Mouse (Mus musculus): ENCODE results near the gene Ttll5. TPM values are rescaled to one million over a fixed set of nuclear protein-coding genes. Genes with fewer than 3 reads are reported as not detected.

Gene Ttll5
- total and polyA plus RNA-seq, 3 experiments: 17.9 to 59.1 (median 40.6) TPM

- Histone ChIP-seq H3K36me3 (replicated peaks) (peaks cover 56% of the 10 kb centered on the region), H3K27me3 (ENCODE audit: insufficient read depth, low read length) (no peaks in the 10 kb centered on the region), H3K9me3 (replicated peaks) (no peaks in the 10 kb centered on the region), H3K4me3 (ENCODE audit: low read depth, low read length) (no peak overlapping the region), H3K4me1 (ENCODE audit: insufficient read depth, low read depth, low read length) (no peaks in the 10 kb centered on the region)
- TF ChIP-seq POLR2AphosphoS5 (IDR thresholded peaks at IDR 0.05; ENCODE audit: insufficient replicate concordance, low read depth, low read length) (no peak), CTCF (IDR thresholded peaks at IDR 0.05; ENCODE audit: low read depth, low read length) (no peak), TAL1 (conservative IDR thresholded peaks at IDR 0.05; ENCODE audit: low read depth, low read length) (no peak), GATA1 (IDR thresholded peaks at IDR 0.05; ENCODE audit: borderline replicate concordance, low read length) (no peak), GATA2 (IDR thresholded peaks at IDR 0.05; ENCODE audit: borderline replicate concordance, low read depth, low read length) (no peak)
- ATAC-seq (ENCODE audit: extremely low read depth, insufficient number of reproducible peaks, low FRiP score, poor library complexity, severe bottlenecking): no peak
- DNase-seq (ENCODE audit: low spot score): no peak
These were observed 112.9 kb downstream of the Ttll5 start for GRCm38 (mm10) chr12:85937384-85937783.

GRCm38 (mm10) chr12:85943456-85943855, 119.0 kb downstream of the Ttll5 start:
- no peak for TF ChIP-seq POLR2AphosphoS5 (IDR thresholded peaks at IDR 0.05; ENCODE audit: insufficient replicate concordance, low read depth, low read length)
- no peak for TF ChIP-seq GATA2 (IDR thresholded peaks at IDR 0.05; ENCODE audit: borderline replicate concordance, low read depth, low read length)
- TF ChIP-seq CTCF (IDR thresholded peaks at IDR 0.05; ENCODE audit: low read depth, low read length): no peak
- TF ChIP-seq TAL1 (conservative IDR thresholded peaks at IDR 0.05; ENCODE audit: low read depth, low read length): no peak
- no peak for TF ChIP-seq GATA1 (IDR thresholded peaks at IDR 0.05; ENCODE audit: borderline replicate concordance, low read length)
- H3K36me3 ChIP-seq (replicated peaks): peaks cover 75% of the 10 kb centered on the region
- ATAC-seq (ENCODE audit: extremely low read depth, insufficient number of reproducible peaks, low FRiP score, poor library complexity, severe bottlenecking) (no peak), DNase-seq (ENCODE audit: low spot score) (no peak)
- no peaks in the 10 kb centered on the region for H3K4me1 ChIP-seq (ENCODE audit: insufficient read depth, low read depth, low read length)
- H3K9me3 ChIP-seq (replicated peaks): no peaks in the 10 kb centered on the region
- no peak overlapping the region for H3K4me3 ChIP-seq (ENCODE audit: low read depth, low read length)
- H3K27me3 ChIP-seq (ENCODE audit: insufficient read depth, low read length): no peaks in the 10 kb centered on the region

- H3K9me3 ChIP-seq (replicated peaks): no peaks in the 10 kb centered on the region
- H3K4me3 ChIP-seq (ENCODE audit: low read depth, low read length): no peak overlapping the region
- H3K36me3 ChIP-seq (replicated peaks): peaks cover 76% of the 10 kb centered on the region
- no peaks in the 10 kb centered on the region for H3K4me1 ChIP-seq (ENCODE audit: insufficient read depth, low read depth, low read length)
- DNase-seq (ENCODE audit: low spot score) (no peak), ATAC-seq (ENCODE audit: extremely low read depth, insufficient number of reproducible peaks, low FRiP score, poor library complexity, severe bottlenecking) (no peak)
- no peaks in the 10 kb centered on the region for H3K27me3 ChIP-seq (ENCODE audit: insufficient read depth, low read length)
- TF ChIP-seq CTCF (IDR thresholded peaks at IDR 0.05; ENCODE audit: low read depth, low read length) (no peak), GATA1 (IDR thresholded peaks at IDR 0.05; ENCODE audit: borderline replicate concordance, low read length) (no peak), TAL1 (conservative IDR thresholded peaks at IDR 0.05; ENCODE audit: low read depth, low read length) (no peak)
These were observed 120.0 kb downstream of the Ttll5 start for GRCm38 (mm10) chr12:85944419-85944818.

GRCm38 (mm10) chr12:85947161-85947560, 122.7 kb downstream of the Ttll5 start:
- no peak for DNase-seq (ENCODE audit: low spot score)
- Histone ChIP-seq H3K27me3 (ENCODE audit: insufficient read depth, low read length) (no peaks in the 10 kb centered on the region), H3K9me3 (replicated peaks) (no peaks in the 10 kb centered on the region), H3K36me3 (replicated peaks) (peaks cover 83% of the 10 kb centered on the region), H3K4me1 (ENCODE audit: insufficient read depth, low read depth, low read length) (no peaks in the 10 kb centered on the region), H3K4me3 (ENCODE audit: low read depth, low read length) (no peak overlapping the region)
- no peak for ATAC-seq (ENCODE audit: extremely low read depth, insufficient number of reproducible peaks, low FRiP score, poor library complexity, severe bottlenecking)
- TF ChIP-seq GATA1 (IDR thresholded peaks at IDR 0.05; ENCODE audit: borderline replicate concordance, low read length) (no peak), TAL1 (conservative IDR thresholded peaks at IDR 0.05; ENCODE audit: low read depth, low read length) (no peak), GATA2 (IDR thresholded peaks at IDR 0.05; ENCODE audit: borderline replicate concordance, low read depth, low read length) (no peak), CTCF (IDR thresholded peaks at IDR 0.05; ENCODE audit: low read depth, low read length) (no peak), POLR2AphosphoS5 (IDR thresholded peaks at IDR 0.05; ENCODE audit: insufficient replicate concordance, low read depth, low read length) (no peak)

GRCm38 (mm10) chr12:85949667-85950066, 125.2 kb downstream of the Ttll5 start:
- ATAC-seq (ENCODE audit: extremely low read depth, insufficient number of reproducible peaks, low FRiP score, poor library complexity, severe bottlenecking) (no peak), DNase-seq (ENCODE audit: low spot score) (no peak)
- Histone ChIP-seq H3K4me1 (ENCODE audit: insufficient read depth, low read depth, low read length) (no peaks in the 10 kb centered on the region), H3K4me3 (ENCODE audit: low read depth, low read length) (no peak overlapping the region), H3K36me3 (replicated peaks) (peaks cover 84% of the 10 kb centered on the region), H3K9me3 (replicated peaks) (no peaks in the 10 kb centered on the region), H3K27me3 (ENCODE audit: insufficient read depth, low read length) (no peaks in the 10 kb centered on the region)
- no peak for TF ChIP-seq GATA2 (IDR thresholded peaks at IDR 0.05; ENCODE audit: borderline replicate concordance, low read depth, low read length)
- TF ChIP-seq POLR2AphosphoS5 (IDR thresholded peaks at IDR 0.05; ENCODE audit: insufficient replicate concordance, low read depth, low read length): no peak
- TF ChIP-seq TAL1 (conservative IDR thresholded peaks at IDR 0.05; ENCODE audit: low read depth, low read length): no peak
- no peak for TF ChIP-seq GATA1 (IDR thresholded peaks at IDR 0.05; ENCODE audit: borderline replicate concordance, low read length)

- peaks cover 83% of the 10 kb centered on the region for H3K36me3 ChIP-seq (replicated peaks)
- H3K4me3 ChIP-seq (ENCODE audit: low read depth, low read length): no peak overlapping the region
- TF ChIP-seq GATA1 (IDR thresholded peaks at IDR 0.05; ENCODE audit: borderline replicate concordance, low read length) (no peak), TAL1 (conservative IDR thresholded peaks at IDR 0.05; ENCODE audit: low read depth, low read length) (no peak), CTCF (IDR thresholded peaks at IDR 0.05; ENCODE audit: low read depth, low read length) (no peak), POLR2AphosphoS5 (IDR thresholded peaks at IDR 0.05; ENCODE audit: insufficient replicate concordance, low read depth, low read length) (no peak), GATA2 (IDR thresholded peaks at IDR 0.05; ENCODE audit: borderline replicate concordance, low read depth, low read length) (no peak)
- H3K9me3 ChIP-seq (replicated peaks): no peaks in the 10 kb centered on the region
- no peak for ATAC-seq (ENCODE audit: extremely low read depth, insufficient number of reproducible peaks, low FRiP score, poor library complexity, severe bottlenecking)
- no peaks in the 10 kb centered on the region for H3K4me1 ChIP-seq (ENCODE audit: insufficient read depth, low read depth, low read length)
- no peak for DNase-seq (ENCODE audit: low spot score)
- H3K27me3 ChIP-seq (ENCODE audit: insufficient read depth, low read length): no peaks in the 10 kb centered on the region
These were observed 125.9 kb downstream of the Ttll5 start for GRCm38 (mm10) chr12:85950371-85950770.

GRCm38 (mm10) chr12:85951036-85951435, 126.6 kb downstream of the Ttll5 start:
- no peak overlapping the region for H3K4me3 ChIP-seq (ENCODE audit: low read depth, low read length)
- H3K4me1 ChIP-seq (ENCODE audit: insufficient read depth, low read depth, low read length): no peaks in the 10 kb centered on the region
- ATAC-seq (ENCODE audit: extremely low read depth, insufficient number of reproducible peaks, low FRiP score, poor library complexity, severe bottlenecking) (no peak), DNase-seq (ENCODE audit: low spot score) (no peak)
- no peaks in the 10 kb centered on the region for H3K9me3 ChIP-seq (replicated peaks)
- peaks cover 82% of the 10 kb centered on the region for H3K36me3 ChIP-seq (replicated peaks)
- no peak for TF ChIP-seq CTCF (IDR thresholded peaks at IDR 0.05; ENCODE audit: low read depth, low read length)
- TF ChIP-seq GATA2 (IDR thresholded peaks at IDR 0.05; ENCODE audit: borderline replicate concordance, low read depth, low read length): no peak
- TF ChIP-seq GATA1 (IDR thresholded peaks at IDR 0.05; ENCODE audit: borderline replicate concordance, low read length): no peak
- TF ChIP-seq POLR2AphosphoS5 (IDR thresholded peaks at IDR 0.05; ENCODE audit: insufficient replicate concordance, low read depth, low read length): no peak
- no peak for TF ChIP-seq TAL1 (conservative IDR thresholded peaks at IDR 0.05; ENCODE audit: low read depth, low read length)
- H3K27me3 ChIP-seq (ENCODE audit: insufficient read depth, low read length): no peaks in the 10 kb centered on the region
